Mouse (Mus musculus) left cerebral cortex, postnatal 36 days (tissue): ENCODE results near the gene Pnpla6. TPM values are rescaled to one million over a fixed set of nuclear protein-coding genes. Genes with fewer than 3 reads are reported as not detected.

Experiments
- DNase-seq, 2 experiments: peaks; one replicate each; pipeline ENCODE4 v3.0.0; 2021 to 2022; ENCODE audit warnings: low spot score in 2 of 2, mixed read lengths in 1 of 2
- intact Hi-C: fragments of 180-260 bp; cut with DNase I; formaldehyde crosslinking; loops from one replicate; pipeline ENCODE4 v1.15.1; 2025
- total RNA-seq, 2 experiments: library from RNA; stranded (reverse); gene quantifications; 2 replicates each; pipeline ENCODE4 v1.2.3; 2021

The Pnpla6 gene
- total RNA-seq, result 10 to 100 TPM; 55.9 to 79.2 TPM

DNA sequence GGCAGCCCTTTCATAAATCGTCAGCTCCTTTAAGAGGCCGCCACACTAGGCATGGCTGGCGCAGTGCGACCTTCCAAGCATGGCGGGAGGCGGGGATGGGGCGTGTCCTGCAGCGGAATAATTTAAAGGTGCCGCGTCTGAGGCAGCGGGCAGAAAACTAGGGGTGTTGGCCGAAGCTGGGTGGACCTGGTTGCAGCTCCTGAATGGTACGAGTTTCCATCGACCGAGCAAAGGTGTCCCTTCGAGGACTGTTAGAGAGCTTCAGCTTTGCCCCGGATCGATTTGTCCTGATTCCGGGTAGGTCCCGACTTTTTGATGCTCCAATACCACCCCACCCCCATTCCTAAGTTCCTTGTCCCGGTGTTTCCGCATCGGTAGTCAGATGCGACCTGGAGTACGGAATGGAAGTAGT, at the start of gene Pnpla6:
Pnpla6 (plus strand) TSS at position 125 of the 412 bp plus-strand sequence.
- intact Hi-C loops, result loop anchor here (10.0 kb wide), 1 partner anchor 240 kb away; the partner anchor contains the start of gene Insr
- DNase-seq, result peak; percentile 89

DNA sequence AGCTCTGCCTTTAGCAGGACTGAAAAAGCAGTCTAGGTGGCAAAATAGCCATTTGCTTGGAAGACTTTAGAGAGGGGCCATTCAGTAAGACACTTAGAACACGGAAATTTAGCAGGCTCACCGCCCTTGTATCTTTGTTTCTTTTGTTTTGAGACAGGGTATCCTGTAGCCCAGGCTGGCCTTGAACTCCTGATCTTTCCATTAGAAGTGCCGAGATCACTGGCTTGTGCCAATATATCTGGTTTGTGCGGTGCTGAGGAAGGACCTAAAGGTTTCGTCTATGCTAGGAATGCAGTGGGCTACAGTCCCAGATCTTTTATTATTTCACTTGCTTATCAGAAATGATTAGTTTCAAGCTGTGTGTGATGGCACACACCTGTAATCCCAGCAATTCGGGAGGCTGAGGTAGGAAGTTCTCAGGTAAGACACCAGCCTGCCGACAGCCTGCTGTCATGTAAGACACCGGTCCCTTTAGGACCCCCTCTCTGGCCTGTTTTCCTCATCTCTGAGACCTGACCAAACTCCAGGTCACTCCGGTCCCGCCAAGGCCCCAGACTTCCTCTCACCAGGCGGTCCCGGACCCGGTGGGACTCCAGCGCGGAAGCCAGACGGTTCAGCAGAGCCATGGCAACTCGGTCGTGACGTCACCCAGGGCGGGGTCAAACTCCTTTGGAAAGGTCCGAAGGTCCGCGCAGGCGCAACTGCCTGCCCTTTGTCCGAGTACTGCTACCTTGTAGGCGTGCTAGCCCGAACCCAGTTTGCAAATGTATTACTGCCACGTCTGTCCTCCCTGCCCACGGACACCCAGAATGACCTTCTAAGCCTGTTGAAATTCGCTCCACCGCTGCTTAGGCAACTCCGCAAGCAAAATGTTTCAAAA, 47.9 kb upstream of the Pnpla6 start, which contains the start of gene Pex11g:
Pex11g (minus strand) TSS at position 675 of the 880 bp plus-strand sequence.
- intact Hi-C loops, result no loop called here
- peak; percentile 74 to 82 for DNase-seq

DNA sequence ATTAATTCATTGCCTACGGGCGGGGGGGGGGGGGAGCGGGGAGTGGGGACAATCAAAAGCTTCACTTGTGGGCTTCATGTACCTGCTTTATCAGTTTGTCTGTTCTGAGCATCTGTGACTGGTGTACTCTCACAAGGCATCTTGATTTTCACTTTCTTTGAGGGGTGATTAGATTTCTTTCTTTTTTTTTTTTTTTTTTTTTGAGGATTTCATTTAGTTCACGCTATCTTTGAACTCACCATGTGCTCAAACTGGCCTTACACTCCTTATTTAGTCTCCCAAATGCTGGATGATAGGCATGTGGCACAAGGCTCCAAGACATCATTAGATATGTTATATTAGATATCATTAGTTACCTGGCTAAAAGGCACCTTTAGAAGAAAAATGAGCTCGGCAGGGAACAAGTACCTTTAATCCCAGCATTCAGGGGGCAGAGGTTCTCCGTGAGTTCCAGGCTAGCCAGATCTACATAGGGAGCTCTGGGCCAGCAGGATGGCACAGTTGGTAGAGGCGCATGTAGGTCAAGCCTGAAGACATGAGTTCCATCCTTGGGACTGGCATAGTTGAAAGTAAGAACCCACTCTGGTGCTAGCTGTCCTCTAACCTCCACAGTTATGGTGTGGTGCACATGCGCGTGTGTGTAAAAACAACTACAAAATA, 47.2 kb upstream of the Pnpla6 start:
- no peak for DNase-seq
- intact Hi-C loops, result no loop called here

DNA sequence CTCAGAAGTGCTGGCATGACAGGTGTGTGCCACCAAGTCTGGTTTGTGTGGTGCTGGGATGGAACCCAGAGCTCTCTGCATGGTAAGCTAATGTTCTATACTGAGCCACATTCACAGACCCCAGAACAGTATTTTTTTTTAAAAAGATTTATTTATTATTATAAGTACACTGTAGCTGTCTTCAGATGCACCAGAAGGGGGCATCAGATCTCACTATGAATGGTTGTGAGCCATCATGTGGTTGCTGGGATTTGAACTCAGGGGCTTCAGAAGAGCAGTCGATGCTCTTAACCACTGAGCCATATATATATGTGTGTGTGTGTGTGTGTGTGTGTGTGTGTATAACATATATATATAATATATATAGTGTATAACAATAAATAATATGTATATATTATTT, 46.3 kb upstream of the Pnpla6 start:
- intact Hi-C loops, result no loop called here

DNA sequence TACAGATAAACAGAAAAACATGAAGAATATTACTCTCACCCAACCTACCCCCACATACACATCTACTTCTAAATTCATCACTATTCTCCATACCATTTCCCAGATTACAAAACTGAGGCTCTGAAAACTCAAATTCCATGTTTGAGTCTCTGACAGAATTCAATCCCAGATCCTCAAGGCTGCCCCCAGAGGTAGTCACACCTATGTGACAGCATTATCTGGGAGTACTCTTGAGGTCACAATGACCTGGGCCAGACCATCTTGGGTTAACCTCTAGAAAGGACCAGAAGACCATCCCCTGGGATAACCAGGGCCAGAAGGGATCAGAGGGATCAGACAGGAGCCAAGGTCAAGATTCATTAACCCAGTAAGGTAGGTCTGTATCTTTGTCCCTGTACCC, 44.6 kb upstream of the Pnpla6 start, which contains the start of gene Tex45:
Tex45 (plus strand) TSS at position 301 of the 400 bp plus-strand sequence.
- no peak for DNase-seq
- intact Hi-C loops, result no loop called here

More for the DNA sequence above, 46.3 kb upstream of the Pnpla6 start:
- no peak for DNase-seq

DNA sequence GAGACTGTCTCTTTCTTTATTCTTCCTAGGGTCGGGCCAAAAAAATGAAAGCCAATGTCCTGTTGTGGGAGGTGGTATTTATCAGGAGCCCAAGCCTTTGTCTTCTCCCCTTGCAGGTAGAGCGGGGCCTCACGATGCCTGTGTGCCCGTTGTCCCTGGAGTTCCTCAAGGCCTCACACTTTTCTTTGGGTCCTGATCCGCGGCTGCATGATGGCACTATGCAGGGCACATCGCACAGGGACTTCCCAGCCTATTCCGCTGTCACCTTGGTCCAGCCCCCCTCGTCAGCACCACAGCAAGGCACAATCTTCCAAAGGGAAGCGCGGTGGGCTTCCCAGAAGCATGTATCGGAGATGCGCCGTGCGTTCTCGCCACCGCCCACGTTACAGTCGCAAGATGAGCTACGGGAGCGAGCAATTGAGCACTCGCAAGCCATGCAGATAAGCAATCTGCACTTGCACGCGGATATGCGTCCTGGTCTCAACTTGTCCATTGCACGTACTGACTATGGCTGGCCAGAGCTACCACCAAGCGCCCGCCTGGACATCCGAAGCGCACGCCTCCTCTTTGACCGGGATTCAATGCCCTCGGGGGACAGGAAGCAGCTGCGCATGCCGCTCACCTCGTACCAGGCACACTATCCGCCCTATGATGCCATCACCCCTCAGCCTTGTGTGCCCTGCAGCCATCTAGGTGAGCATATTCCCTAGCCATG, 39.3 kb upstream of the Pnpla6 start:
- DNase-seq, result no peak
- intact Hi-C loops, result no loop called here

DNA sequence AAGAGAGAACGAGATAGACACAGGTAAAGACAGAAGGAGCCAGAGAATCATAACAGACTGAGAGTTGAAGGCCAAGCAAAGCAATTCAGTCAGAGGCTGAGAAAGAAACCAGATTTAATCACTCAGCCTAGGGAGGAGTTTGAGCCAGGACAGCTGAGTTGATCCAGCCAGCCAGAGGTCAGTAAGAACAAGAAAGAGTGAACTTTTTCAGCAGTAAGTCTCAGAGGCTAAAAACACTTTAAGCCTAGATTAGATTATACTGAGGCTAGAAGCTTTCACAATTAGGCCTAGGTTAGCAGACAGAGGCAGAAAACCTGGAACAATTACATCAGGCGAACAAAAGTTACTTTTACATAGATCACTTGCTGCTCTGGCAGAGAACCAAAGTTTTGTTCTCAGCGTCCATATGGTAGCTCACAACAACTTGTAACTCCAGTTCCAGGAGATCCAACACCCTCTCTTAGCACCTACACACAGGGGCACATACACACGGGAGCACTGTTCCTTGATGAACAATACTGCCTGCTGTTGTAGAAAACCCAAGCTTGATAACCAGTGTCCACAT, 34.9 kb upstream of the Pnpla6 start:
- no peak for DNase-seq
- intact Hi-C loops, result no loop called here

DNA sequence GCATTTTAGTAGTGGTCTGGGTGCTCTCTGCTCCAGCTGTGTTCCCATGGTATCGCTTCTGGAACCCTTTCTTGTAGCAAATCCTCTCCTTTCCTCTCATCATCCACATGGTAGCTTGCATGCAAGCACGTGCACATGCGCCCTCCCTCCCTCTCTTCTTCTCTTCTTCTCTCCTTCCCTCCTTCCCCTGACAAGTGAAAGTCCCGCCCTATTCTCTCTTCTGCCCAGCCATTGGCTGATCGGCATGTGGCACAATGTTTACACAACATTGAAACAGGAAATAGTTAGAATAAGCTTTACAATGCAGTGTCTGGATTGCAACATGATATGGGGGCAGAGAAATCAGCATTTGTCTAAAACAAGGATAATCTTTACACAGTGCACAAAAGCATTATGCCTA, 33.6 kb upstream of the Pnpla6 start:
- no peak for DNase-seq
- intact Hi-C loops, result no loop called here

DNA sequence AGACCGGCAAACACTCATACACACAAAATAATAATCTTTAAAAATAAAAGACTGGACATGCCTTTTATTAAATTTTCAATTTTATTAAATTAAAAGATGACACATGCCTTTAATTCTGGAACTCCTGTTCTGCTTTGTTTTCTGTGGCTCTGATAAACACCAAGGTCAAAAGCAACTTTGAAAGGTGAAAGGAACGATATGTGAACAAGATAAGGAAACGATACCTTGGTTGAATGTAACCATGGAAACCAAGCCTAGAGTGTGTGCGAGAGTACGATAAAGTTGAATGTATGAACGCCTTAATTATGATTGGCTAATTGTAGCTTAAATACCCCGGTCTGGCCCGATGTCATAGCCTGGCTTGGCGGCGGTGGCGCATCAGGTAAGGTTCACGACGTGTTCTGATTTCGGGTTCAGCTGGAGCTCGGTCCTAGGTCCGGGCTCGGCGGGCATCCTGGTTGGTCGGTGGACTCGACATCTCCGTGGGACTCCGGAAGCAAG, 32.9 kb upstream of the Pnpla6 start:
- intact Hi-C loops, result no loop called here
- DNase-seq, result no peak

DNA sequence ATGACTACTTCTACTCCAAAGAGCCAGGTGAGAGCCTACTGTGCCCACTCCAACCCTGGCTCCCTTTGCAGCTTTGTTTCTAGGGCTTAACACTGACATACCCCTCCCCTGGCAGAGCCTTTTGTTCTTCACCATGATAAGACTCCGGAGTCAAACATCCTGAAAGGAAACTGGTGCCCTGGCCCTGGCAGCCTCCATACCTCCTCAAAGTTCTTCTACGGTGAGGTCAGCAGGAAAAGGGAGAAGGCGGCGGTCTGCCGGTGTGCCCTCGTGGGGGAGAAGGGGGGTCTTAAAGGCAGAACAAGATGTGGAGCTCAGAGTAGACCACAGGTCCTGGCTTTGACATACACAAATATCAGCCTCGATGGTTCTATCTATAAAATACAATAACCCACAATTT, 31.6 kb upstream of the Pnpla6 start:
- no peak for DNase-seq
- intact Hi-C loops, result no loop called here

DNA sequence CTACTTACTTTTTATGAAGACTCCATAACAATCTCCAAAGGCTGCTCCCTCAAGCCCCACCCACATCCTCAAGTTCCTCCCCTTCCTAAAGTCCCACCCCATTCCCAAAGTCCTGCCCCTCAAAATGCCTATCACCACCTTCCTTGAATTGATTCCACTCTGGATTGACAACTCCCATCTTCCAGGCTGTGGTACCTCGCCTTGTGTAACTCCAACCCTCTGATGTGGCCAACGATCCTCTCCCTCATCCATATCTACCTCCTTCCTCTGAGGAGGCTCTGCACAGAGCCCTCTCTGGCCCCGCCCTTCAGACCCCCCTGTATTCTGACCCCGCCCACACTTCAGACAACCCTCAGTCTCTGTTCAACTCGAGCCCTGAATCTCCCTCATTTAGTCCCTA, 30.0 kb upstream of the Pnpla6 start:
- intact Hi-C loops, result no loop called here
- DNase-seq, result no peak

DNA sequence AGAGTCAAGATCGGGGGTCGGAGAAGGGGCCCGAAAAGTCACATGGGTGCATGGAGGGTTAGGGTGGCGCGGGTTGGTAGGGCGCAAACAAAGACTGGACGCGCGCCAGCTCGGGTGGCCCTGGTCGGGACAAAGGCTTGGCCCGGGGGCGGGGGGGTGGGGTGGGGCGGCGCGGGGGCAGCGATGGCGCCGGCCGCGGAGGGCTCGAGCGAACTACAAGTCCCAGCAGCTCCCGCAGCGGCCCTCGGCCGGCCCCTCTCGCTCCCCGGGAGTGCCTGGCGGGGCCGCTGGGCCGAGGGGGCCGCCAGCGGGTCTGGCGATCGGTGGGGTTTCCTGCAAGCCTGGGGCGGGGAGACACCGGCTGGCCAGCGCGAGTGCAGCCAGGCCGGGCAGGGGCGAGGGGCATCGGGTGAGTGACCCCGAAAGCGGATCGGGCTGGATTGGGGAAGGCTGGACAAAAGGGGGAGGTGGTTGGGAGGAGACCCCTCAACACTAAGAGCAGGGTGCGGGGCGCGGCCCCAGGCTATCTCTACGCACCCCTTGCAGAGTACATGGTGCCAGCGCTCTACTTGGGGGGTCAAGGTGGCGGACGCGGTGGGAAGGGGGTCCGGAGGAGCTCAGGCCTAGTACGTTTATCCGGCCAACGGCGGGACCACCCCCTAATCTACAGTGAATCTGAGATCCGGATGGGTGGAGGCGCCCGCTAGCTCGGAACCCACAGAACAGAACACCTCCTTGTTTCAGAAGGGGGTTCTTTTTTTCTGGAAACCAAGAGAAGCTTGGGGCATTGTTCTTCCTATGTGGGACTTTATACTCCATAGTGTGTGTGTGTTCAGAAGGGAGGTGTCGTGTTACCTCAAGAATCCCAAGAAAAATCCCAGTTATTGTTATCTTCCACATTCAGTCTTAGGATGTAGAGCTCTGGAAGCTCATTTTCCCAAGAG, 22.0 kb upstream of the Pnpla6 start, which contains the start of gene Zfp358:
Zfp358 (plus strand) TSS at position 238 of the 944 bp plus-strand sequence.
- intact Hi-C loops, result no loop called here
- DNase-seq, result peak; percentile 69 to 78

DNA sequence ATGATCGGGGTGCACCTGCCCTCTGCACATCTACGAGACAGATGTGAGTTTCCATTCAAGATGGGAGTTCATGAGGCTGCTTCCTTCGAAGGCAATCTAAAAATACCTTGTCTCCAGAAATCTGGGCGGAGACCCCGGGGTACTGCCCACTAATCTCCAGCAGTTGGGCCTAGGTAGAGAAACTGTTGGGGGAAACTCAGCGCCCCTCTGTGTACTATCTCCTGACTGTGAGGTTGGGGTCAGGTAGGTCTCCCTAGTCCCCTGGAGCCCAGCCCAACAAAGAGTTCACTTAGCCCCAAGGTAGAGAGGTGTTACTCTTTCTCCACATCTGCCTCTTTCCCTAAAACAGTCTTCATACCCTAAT, 21.4 kb upstream of the Pnpla6 start:
- intact Hi-C loops, result no loop called here
- DNase-seq, result no peak

DNA sequence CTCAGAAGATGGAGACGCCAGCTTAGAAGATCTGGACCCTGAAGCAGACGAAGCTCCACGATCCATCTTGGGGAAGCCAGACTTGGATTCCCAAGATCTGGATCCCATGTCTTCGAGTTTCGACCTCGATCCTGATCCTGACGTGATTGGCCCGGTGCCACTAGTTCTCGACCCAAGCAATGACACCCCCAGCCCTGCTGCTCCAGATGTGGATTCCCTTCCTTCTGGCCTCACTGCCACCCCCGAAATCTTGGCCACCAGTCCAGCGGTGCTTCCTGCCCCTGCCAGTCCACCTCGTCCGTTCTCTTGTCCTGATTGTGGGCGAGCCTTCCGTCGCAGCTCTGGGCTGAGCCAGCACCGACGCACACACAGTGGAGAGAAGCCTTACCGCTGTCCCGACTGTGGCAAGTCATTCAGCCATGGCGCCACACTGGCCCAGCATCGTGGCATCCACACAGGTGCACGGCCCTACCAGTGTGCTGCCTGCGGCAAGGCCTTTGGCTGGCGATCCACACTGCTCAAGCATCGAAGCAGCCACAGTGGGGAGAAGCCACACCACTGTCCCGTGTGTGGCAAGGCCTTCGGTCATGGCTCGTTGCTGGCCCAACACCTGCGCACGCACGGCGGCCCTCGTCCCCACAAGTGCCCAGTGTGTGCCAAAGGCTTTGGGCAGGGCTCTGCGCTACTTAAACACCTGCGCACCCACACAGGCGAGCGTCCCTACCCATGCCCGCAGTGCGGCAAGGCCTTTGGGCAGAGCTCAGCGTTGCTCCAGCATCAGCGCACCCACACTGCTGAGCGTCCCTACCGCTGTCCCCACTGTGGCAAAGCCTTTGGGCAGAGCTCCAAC, 19.4 kb upstream of the Pnpla6 start:
- intact Hi-C loops, result no loop called here
- no peak for DNase-seq

DNA sequence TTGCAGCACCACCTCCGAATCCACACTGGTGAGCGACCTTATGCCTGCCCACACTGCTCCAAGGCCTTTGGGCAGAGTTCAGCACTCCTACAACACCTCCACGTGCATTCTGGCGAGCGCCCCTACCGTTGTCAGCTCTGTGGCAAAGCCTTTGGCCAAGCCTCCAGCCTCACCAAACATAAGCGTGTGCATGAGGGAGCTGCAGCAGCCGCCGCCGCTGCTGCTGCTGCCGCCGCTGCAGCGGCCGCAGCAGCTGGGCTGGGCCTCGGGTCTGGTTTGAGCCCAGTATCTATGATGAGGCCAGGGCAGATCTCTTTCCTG, 18.8 kb upstream of the Pnpla6 start:
- intact Hi-C loops, result no loop called here
- DNase-seq, result no peak

DNA sequence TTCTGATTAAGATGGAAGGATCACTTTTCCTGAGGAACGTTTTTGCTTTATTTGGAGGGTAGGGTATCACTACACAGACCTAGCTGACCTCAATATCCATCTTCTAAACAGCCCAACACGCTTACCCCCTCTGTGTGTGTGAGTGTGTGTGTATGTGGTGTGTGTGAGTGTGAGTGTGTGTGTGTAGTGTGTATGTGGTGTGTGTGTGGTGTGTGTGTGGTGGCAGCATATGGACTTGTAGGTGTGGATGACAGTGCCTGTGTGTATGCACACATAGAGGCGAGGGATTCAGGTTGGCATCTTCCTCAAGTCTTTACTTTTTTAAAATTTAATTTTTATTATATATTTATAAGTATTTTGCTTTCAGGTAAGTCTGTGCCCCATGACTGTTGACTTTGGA, 16.6 kb upstream of the Pnpla6 start:
- intact Hi-C loops, result no loop called here
- no peak for DNase-seq

DNA sequence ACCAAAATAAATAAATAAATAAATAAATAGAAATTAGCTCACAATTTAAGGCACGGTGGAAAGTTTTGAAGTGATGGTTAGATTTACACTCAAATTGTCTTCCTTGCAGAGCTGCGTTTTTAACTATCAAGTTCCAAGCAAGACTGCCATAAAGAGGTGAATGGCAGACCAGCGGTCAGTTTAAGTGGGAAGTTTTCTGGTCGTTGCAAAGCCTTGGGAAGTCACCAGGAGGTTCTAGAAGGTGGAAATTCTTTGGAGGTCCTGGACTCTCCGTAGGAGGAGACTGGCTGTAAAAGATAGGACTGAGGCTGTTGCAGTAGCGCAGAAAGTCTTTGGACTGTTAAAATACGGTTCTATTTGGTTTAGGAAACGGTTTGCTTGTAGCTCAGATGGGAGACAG, 15.4 kb upstream of the Pnpla6 start:
- intact Hi-C loops, result no loop called here
- no peak for DNase-seq
